Mouse (Mus musculus) heart, adult 9 months (tissue): Measurements from ENCODE around the gene Olfr1282.
"Not testable (repeated sequence)": the region's sequence is repeated elsewhere in the genome, so short reads cannot be mapped to it uniquely, and the experiment has no call there.

ENCODE experiments used
- DNase-seq, 2 experiments: peaks; one replicate each; pipeline ENCODE4 v3.0.0; 2022; ENCODE audit warnings: low spot score in 2 of 2

The Olfr1282 gene

DNA sequence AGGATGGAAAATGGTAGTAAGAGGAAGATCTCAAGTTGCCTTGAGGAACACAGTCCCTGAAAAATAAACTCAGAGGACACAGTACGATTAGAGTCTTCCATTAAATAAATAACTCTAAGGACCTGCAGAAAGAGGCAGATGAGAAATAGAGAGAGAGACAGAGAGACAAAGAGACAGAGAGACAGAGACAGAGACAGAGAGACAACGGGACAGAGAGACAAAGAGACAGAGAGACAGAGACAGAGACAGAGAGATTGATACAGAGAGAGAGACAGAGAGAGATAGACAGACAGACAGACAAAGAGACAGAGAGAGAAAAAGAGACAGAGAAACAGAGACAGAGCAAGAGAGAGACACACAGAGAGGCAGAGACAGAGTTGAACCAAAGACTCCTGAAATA, at the start of gene Olfr1282:
Olfr1282 (minus strand) TSS at position 101 of the 400 bp plus-strand sequence.
- DNase-seq: no peak

DNA sequence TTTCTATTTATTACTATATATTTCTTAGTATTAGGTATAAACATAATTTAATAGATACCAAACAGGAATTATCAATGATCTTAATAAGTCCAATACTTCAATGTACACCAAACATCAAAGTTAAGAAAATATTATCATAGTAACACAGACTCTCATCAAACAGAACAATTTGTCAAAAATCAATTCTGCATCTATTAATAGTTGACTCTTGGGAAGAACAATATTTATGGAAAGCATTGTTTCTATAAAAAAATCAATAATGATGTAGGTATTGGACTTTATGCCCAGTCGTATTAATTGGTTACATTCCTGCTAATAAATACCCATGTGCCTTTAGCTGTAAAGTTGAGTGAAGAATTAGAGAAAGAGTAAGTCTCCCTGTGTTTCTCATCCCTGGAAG, 39.3 kb upstream of the Olfr1282 start, which contains the start of gene Olfr1284:
Olfr1284 (plus strand) TSS at position 301 of the 400 bp plus-strand sequence.
- no peak for DNase-seq

DNA sequence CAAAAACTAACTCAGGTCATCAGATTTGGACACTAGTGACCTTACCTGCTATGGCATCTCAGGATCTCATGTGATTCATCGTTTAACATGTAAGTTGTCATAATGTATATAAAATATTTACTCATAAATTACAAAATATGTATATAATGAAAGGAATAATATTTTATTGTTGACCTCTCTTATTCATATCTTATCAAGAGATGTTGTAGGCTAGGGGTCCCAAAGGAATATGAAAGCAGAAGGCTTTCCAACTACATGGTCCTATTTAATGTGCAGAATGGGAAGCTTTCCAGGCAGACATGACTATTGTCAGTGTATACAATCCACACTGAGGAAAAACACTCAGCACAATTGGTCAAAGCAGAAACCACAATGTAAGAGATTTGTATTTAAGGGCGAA, 30.6 kb upstream of the Olfr1282 start, which contains the start of gene Olfr1283:
Olfr1283 (plus strand) TSS at position 301 of the 400 bp plus-strand sequence.
- no peak for DNase-seq

DNA sequence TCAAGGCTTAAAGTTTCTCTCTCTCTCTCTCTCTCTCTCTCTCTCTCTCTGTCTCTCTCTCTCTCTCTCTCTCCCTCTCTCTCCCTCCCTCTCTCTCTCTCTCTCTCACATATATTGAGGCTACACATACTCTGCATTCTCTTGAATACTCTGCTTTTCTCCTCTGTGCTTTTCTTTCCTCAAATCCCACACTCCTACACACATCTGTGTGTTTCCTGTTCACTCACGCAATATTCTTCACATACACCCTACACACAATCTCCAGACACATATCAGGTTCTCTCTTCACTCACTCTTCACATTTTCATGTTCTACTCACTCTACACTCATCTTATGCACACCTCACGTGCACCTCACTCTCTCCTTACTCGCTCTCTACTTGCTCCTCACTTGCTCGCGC, 2.2 kb downstream of the Olfr1282 start:
- not testable (repeated sequence) for DNase-seq

DNA sequence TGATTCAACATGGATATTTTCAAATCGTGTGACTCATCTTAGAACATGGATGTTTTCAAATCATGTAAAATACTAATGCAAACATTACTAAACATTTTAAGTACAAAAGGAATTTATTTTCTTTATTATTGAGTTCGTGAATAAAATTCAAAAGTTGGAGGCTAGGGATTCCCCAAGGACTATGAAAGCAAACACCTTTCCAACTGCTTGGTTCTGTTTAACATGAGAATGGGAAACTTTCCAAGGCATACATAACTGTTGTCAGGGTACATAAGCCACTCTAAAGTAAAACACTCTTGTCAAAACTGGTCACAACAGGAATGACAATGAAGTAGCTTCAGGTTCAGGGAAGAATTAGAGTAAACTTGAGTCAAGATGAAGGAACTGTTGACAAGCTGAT, 9.7 kb downstream of the Olfr1282 start, which contains the start of gene Olfr1281:
Olfr1281 (plus strand) TSS at position 301 of the 400 bp plus-strand sequence.
- DNase-seq: no peak

DNA sequence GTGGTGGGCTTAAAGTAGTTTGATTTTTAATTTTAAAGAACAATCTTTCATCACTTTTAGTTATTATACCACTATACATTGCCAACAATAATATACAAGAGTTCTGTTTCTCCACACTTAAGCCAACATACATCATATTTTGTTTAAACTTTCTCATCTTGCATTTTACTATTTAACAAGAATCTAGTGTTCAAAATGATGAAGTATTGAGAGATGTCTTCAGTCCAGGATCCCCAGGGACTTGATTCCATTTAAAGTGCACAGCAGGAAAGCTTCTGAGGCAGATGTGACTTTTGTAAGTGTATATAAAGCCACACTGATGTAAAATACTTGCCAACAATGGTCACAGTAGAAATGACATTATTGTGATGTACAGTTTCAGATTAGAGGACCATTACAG, 22.2 kb downstream of the Olfr1282 start, which contains the start of gene Olfr1280:
Olfr1280 (plus strand) TSS at position 301 of the 400 bp plus-strand sequence.
- no peak for DNase-seq

DNA sequence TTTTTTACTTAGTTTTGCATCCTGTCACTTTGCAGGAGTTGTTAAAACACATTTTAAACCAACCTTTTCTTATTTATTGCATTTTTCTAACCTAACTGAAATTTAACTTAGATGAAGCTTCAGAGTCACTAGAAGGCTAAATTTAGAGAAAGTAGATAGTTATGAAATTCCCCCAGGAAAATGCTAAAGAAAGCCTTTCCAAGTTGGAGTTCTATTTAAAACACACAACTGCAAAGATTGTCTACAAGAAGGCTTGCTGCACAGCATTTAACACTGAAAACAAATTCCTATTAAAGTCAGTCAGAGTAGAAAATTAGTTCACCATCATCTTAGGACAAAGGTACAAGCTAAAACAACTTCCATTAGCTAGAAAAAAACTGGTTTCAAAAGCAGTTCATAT, 35.5 kb downstream of the Olfr1282 start, which contains the start of gene Olfr1279:
Olfr1279 (plus strand) TSS at position 262 of the 400 bp plus-strand sequence.
- DNase-seq: no peak

DNA sequence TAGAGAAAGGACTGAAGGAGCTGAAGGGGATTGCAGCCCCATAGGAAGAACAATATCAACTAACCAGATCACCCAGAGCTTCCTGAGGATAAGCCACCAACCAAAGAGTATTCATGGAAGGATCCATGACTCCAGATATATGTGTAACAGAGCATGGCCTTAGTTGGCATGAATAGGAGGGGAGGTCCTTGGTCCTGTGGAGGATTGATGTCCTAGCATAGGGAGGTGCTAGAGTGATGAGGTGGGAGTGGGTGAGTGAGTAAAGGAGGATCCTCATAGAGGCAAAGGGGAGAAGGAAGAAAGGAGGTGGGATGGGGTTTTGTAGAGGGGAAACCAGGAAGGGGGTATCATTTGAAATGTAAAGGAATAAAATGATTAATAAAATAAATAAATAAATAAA, 37.3 kb downstream of the Olfr1282 start:
- DNase-seq: no peak

DNA sequence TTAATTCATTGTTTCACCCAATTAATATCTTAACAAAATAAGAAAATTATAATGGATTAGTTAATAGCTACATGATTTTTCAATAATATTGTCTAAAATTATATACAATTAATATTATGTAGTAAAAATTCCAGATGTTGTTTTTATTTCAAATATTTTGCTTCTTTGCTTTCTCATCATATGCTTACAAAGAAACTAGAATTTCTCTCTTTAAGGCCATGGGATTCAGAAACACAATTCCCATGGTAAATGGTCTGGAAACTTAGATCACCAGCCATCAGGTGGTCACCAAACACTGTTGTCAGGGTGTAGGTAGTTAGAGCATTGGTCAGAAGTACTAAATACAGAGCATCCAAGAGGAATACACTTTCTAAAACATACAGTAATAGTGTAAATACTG, 46.0 kb downstream of the Olfr1282 start, which contains the start of gene Olfr1278:
Olfr1278 (plus strand) TSS at position 301 of the 400 bp plus-strand sequence.
- DNase-seq: no peak
